Mouse (Mus musculus) E14TG2a.4 (cell line): ENCODE measurements around the gene Eif4e3.

Experiments
- CTCF ChIP-seq: conservative IDR thresholded peaks from 2 replicates; pipeline ENCODE4 v1.5.1; 2014; ENCODE audit warnings: low read length
- NANOG ChIP-seq: IDR thresholded peaks from 2 replicates; pipeline ENCODE4 v1.6.1; 2014; ENCODE audit warnings: borderline replicate concordance, low read length, mixed read lengths
- POU5F1 ChIP-seq: IDR thresholded peaks from 2 replicates; pipeline ENCODE4 v1.6.1; 2014; ENCODE audit warnings: low read length, borderline replicate concordance

DNA sequence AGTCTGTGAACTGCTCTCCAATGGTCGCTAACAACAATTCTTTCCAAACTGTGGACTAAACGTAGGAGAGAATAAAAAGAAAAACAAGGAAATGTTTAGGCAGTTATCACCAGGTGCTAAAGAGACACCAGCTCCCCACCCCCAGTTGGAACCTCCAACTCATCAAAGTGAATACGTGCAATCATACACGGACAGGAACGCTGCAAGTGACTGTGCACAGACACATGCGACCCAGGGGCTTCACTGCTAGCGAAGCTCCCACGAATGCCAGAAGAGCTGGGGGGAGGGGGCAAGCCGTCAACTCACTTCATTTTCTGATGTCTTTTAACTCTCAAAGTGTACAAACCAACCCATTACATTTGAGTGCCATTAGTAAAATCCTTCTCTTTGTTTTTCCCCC is 30.4 kb downstream of the Eif4e3 start:
- TF ChIP-seq CTCF (no peak), POU5F1 (no peak), NANOG (no peak)
